Mouse (Mus musculus): ENCODE results near the gene Fam78a. TPM values are rescaled to one million over a fixed set of nuclear protein-coding genes. Genes with fewer than 3 reads are reported as not detected.

Gene Fam78a
- total RNA-seq, 1 experiment from 2014 or later, result 17.5 TPM

DNA sequence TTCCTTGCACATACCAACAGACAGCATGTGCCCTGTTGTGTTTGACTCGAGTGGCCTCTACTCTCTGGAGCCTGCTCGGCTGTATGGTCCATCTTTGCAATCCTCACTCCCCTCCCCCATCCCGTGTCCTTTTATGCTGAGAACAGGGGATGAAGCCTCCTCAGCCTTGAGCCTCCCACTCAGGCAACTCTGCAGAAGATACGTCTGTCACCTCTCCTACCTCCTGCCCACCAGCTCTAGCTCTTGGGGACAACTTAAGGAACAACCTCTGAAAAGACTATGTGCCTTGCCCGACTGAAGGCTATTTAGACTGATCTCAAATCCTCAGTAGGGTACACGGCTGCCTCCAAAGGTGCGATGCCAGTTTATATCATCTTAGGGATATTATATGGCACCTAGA is 18.9 kb upstream of the Fam78a start:
- ATAC-seq (replicated peaks; ENCODE audit: low read depth, poor library complexity, severe bottlenecking), result no peak

DNA sequence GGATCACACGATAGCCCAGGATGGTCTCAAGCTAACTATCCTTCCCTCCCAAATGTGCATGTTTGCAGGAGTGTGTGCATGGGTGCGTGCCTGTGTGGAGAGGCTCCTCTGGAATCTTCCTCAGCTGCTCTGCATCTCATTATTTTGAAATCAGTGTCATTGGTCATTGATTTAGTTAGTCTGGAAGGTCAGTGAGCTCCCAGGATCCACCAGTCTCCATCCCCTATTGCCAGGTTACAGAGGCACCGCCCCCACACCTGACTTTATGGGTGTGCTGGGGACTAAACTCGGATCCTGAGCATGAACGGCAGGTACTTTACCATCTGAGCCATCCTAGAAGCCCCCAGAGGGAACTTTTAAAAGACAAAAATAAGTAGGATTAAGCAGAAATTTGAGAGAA is 18.3 kb upstream of the Fam78a start:
- ATAC-seq (replicated peaks; ENCODE audit: low read depth, poor library complexity, severe bottlenecking), result no peak

DNA sequence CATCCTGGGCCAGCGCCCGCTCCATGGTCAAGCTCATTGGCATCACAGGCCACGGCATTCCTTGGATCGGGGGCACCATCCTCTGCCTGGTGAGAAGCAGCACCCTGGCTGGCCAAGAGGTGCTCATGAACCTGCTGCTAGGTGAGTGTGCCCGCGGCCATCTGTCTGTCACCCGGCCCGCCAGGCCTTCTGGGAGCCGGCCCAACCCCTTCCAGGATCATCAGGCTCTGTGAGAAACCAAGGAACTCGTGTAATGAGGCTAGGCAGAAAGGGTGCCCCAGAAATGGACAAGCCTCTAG is 11.4 kb upstream of the Fam78a start:
- no peak for ATAC-seq (replicated peaks; ENCODE audit: low read depth, poor library complexity, severe bottlenecking)

- peak; percentile 85 for ATAC-seq (replicated peaks; ENCODE audit: low read depth, poor library complexity, severe bottlenecking)
Measured at GRCm38 (mm10) chr2:32095351-32096121, 10.9 kb upstream of the Fam78a start, which contains the start of gene Plpp7. Gene Plpp7 (plus strand): TSS chr2:32095528.

DNA sequence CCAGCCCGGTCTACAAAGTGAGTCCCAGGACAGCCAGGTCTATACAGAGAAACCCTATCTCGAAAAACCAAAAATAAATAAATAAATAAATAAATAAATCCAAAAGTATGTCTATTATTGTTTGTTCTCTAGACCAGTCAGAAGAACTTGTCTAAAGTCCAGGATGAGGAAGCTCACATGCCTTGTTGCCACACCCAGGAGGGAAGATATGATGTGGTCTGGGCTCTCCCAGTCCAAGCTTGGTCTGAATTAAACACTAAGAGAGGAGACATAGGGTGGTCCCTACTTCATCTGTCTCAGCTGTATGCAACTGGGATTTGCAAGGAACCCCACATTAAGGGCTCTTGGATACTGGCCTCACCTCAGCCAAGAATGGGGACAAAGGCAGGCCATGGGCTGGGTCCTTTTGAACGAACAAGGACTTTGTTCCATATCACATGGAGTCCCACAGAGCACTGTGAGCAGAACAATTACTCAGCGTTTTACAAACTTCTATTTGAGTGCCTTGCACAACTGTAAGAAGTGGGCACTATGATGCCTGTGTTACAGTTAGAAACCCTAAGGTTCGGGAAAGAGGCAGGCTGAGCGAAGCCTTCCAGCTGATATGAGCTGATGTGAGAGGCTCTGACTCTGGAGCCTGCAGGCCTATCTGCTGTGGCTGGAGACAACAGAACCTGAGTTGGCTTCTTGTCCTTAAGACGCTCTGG is 9.5 kb upstream of the Fam78a start:
- no peak for ATAC-seq (replicated peaks; ENCODE audit: low read depth, poor library complexity, severe bottlenecking)

DNA sequence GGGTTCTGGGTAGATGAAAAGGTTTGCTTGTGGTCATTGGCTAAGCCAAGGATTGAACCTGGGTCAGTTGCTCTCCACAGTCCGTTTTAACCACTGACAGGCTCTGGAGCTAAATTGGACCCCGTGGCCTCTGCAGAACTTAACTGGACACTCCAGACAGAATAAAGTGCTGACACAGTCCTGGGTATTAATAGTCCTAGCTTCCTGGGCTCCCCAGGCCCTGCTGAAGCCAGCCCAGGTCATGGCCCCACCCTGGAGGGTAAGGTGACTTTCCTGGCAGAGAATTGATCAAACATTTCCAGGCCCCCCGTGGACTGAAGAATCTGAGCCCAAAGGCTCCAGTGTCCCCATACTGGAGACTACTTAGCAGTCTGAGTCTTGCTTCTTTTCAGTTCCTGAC is 7.3 kb upstream of the Fam78a start:
- no peak for ATAC-seq (replicated peaks; ENCODE audit: low read depth, poor library complexity, severe bottlenecking)

DNA sequence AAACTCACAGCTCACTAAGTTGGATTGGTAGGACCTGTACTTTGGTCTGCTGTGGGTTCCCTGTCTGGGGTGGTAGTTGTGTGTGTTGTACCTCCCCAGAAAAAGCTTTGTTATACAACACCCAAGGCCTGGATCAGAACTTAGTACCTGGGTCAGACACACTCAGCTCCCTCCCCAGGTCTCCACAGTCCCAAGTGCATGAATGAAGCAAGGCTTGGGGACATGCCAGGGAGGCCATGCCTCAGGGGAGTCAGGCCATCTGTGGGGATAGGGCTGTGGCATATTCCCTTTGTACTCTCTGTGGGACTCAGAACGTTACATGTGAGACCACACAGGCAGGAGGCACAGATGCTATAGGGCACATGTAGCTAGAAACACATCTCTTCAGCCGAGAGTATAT is 5.5 kb upstream of the Fam78a start:
- no peak for ATAC-seq (replicated peaks; ENCODE audit: low read depth, poor library complexity, severe bottlenecking)

DNA sequence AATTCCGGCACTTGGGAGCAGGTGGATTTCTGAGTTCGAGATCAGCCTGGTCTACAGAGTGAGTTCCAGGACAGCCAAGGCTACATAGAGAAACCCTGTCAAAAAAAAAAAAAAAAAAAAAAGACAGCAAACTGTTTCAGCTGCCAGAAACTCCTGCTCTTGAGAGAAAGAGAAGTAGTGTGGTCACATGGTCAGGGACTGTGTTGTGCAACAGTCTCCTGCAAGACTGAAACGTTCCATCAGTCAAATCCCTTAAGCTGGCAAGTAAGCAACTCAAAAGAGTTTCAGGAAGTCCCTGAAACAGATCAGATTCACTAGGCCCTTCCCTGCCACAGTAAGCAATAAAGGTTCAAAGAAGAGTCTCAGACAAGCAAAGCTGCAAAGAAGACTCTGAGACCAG is 4.9 kb upstream of the Fam78a start:
- peak; percentile 43; the same call in 1 of the 2 replicates for ATAC-seq (replicated peaks; ENCODE audit: low read depth, poor library complexity, severe bottlenecking)

DNA sequence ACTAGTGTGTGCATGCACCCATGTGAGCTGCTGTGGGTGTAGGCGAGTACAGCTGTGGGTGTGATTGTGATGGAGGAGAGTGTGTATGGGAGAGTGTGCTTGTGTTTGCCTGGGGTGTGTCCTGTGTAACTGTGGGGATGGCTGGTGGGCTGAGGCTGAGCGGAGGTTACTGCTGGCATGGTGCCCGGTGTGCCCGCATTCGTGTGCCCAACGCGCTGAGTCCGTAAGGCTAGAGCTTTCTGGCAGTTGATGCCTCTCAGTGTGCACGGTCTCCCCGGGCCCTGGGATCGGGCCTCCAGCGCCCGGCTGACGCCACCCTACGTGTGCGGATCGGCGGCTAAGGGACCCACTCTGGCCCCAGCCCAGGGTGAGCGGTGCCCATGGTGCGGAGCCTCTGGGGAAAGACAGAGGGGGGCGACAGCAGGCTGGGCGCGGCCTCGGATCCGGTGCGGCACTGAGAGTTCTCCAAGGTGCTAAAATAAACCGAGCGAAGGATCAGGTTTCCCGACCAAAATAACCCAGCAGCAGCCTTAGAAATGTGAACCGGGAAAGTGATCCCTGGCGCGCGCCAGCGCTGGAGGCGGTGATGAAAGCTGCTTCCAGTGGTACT is 3.8 kb upstream of the Fam78a start:
- ATAC-seq (replicated peaks; ENCODE audit: low read depth, poor library complexity, severe bottlenecking), result peak; percentile 22

GRCm38 (mm10) chr2:32087606-32088005 is 2.9 kb upstream of the Fam78a start:
- ATAC-seq (replicated peaks; ENCODE audit: low read depth, poor library complexity, severe bottlenecking), result no peak

DNA sequence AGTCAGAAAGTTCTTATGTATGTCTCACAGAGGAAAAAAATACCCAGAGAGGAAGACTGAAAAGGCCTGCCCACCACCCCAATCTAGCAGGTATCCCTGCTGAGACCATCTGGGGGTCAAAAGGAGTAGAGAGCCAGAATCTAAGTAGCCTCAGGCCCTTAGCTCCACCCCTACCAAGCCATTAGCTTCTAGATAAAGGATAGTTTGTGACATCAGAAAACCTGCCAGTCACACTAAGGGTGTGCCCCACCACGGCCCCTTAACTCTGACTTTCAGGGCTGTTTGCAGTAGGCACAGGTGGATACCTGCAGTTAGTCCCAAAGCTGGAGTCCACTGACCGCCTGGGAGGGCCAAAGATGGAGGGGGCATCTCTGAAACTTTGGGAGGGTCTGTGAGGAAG is 574 bp upstream of the Fam78a start:
- ATAC-seq (replicated peaks; ENCODE audit: low read depth, poor library complexity, severe bottlenecking), result no peak

DNA sequence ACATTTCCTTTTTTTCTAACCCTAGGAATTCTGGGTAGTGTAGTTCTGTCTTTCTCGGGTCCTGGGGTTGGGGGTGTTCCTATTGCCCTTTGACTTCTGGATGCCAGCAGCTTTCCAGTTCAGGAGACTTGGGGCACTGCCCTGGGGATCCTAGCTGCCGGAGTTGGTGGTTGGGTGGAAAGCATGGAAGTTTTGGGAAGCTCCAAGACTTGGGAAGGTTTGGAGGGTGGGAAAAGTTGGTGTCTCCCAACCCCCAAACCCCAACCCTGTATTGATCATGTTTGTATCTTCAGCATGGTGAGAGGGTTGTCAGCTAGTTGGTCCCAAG is 179 bp upstream of the Fam78a start:
- no peak for ATAC-seq (replicated peaks; ENCODE audit: low read depth, poor library complexity, severe bottlenecking)

DNA sequence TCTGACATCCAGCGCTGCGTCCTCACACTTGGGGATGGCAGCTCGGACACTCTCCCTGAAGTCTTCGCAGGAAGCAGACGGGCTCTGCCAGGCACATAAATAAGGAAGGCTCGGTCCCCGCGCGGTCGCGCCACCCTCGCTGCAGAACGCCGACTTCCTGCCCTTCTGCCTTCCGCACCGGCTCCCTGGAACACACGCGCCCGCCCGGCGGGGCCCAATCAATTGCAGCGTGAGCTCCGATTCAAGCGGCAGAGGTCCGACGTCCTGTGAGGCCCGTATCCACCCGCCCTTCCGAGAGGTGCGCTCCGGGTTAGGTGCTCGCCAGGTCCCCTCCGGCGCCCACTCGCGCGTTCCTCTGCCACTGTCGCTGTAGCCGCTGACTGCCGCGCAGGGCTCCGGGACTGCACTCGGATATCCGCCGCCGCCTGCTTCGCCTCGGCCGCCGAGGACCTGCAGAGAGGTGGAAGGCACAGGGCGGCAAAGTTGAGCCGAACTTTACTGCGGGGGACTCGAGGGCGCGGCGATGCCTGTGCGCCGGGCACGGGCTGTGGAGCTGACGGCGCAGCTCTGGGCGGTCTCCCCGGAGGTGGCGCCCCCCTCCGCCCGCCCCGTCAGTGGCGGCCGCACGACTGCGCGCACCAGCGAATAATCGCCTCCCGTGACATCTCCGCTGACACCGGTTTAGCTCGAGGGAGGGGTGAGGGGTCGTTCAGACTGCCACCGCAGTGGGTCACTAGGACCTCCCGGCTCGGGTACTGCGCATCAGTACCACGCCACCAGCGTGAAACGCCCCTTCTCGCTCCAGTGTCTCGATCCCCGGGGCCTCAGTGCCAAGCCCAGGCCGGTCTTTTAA is 1.3 kb downstream of the Fam78a start:
- ATAC-seq (replicated peaks; ENCODE audit: low read depth, poor library complexity, severe bottlenecking), result peak; percentile 28; the same call in 1 of the 2 replicates

DNA sequence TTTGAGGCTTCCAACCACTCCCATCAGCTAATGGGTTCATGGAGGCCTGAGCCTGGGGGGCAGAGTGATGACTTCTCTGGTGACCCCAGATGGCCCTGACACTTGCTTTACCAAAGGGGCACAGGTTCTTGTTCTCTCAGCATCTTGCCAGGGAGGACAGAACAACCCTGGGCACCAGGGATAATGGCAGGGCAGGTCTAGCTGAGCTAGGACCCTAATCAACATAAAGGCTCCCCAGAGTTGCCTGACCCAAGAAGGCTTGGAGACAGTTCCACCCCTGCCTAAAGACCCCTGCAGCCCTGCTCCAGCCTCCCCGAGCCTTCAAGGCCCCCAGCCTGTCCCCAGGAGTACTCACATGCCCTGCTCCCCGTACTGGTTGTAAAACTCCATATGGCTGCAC is 2.4 kb downstream of the Fam78a start:
- no peak for ATAC-seq (replicated peaks; ENCODE audit: low read depth, poor library complexity, severe bottlenecking)

DNA sequence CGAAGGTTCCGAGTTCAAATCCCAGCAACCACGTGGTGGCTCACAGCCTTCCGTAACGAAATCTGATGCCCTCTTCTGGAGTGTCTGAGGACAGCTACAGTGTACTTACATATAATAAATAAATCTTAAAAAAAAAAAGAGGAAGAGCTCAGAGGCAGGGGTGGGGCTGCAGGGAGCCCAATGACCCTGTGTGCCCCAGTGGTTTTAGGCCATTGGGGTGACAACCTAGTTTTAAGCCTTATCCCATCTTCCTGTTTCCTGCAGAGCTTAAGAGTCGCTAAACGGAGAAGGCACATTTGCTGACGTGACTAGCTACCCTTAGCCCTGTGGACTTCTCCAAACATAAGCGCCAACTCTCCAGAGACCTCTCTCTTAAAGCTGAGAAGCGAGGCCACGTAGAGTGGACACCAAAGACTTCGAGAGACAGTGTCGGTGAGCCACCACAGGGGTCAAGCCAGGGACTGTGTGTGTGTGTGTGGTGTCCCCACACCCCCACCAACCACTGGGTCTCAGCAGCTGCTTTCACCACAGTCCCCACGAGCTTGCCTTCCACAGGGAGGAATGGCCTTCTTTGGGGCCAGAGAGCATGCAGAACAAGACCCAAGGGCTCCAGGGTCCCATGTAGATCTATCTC is 3.2 kb downstream of the Fam78a start:
- ATAC-seq (replicated peaks; ENCODE audit: low read depth, poor library complexity, severe bottlenecking), result peak; percentile 70

DNA sequence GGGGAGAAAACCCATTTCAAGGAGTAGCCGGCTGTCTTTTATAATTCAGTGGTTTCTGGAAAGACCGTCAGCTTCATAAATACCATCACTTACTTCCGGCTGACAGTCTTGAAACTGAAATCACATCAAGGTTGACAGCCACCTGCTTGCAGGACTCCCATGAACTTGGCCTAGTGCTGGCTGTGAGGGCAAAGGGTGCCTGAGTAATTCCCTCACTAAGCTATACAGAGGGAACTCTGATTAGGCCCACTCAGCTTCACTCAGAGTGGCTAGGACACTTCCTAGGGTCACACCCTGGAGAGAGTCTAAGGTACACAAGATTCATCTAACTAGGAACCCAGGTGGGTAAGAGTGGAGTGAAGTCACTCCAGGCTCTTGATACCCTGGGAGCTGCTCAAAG is 4.0 kb downstream of the Fam78a start:
- ATAC-seq (replicated peaks; ENCODE audit: low read depth, poor library complexity, severe bottlenecking), result no peak

- no peak for ATAC-seq (replicated peaks; ENCODE audit: low read depth, poor library complexity, severe bottlenecking)
Measured at GRCm38 (mm10) chr2:32079191-32079725, 5.4 kb downstream of the Fam78a start.

DNA sequence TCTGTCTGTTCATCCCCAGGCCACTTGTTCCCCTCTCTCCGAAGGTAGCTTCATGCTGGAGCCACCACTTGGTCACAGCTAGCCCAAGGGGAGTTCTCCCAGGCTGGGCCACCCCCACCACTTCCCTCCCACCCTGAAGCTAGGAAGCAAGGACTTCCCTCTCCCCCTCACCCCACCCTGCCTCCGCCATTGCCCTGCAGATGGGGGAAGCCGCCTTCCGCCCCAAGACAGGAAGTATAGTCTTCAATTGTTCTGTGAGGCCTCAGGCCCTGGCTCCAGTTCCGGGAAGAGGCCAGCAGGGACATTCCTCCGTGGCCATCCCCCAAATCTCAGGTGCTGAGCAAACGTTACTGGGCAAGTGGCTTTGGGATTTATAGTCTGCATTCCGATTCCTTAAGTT is 6.1 kb downstream of the Fam78a start:
- peak; percentile 43 for ATAC-seq (replicated peaks; ENCODE audit: low read depth, poor library complexity, severe bottlenecking)

DNA sequence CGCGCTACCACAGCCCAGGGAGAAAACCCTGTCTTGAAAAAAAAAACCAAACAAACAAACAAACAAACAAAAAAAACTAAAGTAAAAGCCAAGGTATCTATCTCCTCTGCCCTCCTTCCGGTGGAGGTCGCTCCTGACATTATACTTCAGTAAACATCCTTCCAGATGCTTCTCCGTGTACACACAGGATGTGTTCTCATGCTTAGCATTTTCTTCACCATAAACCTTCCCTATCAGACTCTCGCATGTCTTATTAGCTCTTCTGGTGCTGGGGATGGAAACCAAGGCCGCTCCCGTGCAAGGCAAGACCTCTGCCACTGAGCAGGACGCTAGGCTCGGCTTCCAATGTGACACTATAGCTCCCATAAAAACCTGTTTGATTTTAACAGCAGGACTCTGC is 6.9 kb downstream of the Fam78a start:
- ATAC-seq (replicated peaks; ENCODE audit: low read depth, poor library complexity, severe bottlenecking), result no peak

DNA sequence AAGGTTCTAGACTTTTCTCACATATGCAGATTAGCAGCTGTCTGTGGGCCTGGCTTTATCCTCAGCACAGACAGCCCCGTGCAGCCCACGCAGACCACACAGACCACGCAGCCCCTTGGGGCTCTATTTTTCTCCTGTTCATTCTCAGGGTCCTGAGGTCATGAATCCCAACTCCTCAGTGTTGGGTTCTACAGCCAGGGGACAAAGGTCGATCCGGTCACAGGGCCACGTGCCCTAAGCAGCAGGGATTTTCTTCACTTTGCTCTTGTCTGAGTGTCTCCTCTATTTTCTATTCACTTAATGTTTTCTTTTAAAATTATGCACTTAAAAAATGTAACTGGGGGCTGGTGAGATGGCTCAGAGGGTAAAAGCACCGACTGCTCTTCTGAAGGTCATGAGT is 9.3 kb downstream of the Fam78a start:
- no peak for ATAC-seq (replicated peaks; ENCODE audit: low read depth, poor library complexity, severe bottlenecking)

Data from common myeloid progenitor, adult 5-6 weeks (primary cell).